Mouse (Mus musculus) testis, adult 2 months (tissue): Measurements from ENCODE around the gene Tctn1. TPM values are rescaled to one million over a fixed set of nuclear protein-coding genes. Genes with fewer than 3 reads are reported as not detected.

Source experiments
- H3K27ac ChIP-seq: fragments of 200-500 bp; 2 replicates; pipeline ENCODE4 v1.5.1; 2012; ENCODE audit warnings: low read depth, low read length; ENCODE audit not compliant: control insufficient read depth, insufficient read depth
- H3K27me3 ChIP-seq: fragments of 200-500 bp; 2 replicates; pipeline ENCODE4 v1.6.1; 2012; ENCODE audit warnings: mild to moderate bottlenecking, low read length, moderate library complexity; ENCODE audit not compliant: control insufficient read depth, insufficient read depth
- H3K36me3 ChIP-seq: fragments of 200-500 bp; 2 replicates; pipeline ENCODE4 v1.6.1; 2012; ENCODE audit warnings: mild to moderate bottlenecking, low read length; ENCODE audit not compliant: control insufficient read depth, insufficient read depth
- H3K4me1 ChIP-seq: fragments of 200-500 bp; 2 replicates; pipeline ENCODE4 v1.6.1; 2012; ENCODE audit warnings: low read length; ENCODE audit not compliant: control insufficient read depth, insufficient read depth
- H3K4me3 ChIP-seq: fragments of 200-500 bp; 2 replicates; pipeline ENCODE4 v1.5.1; 2012; ENCODE audit warnings: low read depth, mild to moderate bottlenecking, low read length, moderate library complexity, mixed read lengths; ENCODE audit not compliant: control insufficient read depth
- CTCF ChIP-seq: fragments of 200-500 bp; IDR thresholded peaks from 2 replicates; pipeline ENCODE4 v1.5.1; 2012; ENCODE audit warnings: low read depth, mild to moderate bottlenecking, inconsistent platforms, low read length, moderate library complexity; ENCODE audit not compliant: control insufficient read depth, insufficient read depth, insufficient replicate concordance
- POLR2A ChIP-seq: fragments of 200-500 bp; IDR thresholded peaks from 2 replicates; pipeline ENCODE4 v1.6.1; 2012; ENCODE audit warnings: low read depth, mild to moderate bottlenecking, inconsistent platforms, low read length, moderate library complexity; ENCODE audit not compliant: control insufficient read depth
- polyA plus RNA-seq: library from polyadenylated mRNA; depleted of rRNA; stranded (reverse); fragments of >200 nt; gene quantifications from 2 replicates; pipeline ENCODE4 v1.2.3, GENCODE M21; 2012; rRNA removed

Tctn1 gene
- 59.8 and 63.3 TPM in 2 replicates for polyA plus RNA-seq

DNA sequence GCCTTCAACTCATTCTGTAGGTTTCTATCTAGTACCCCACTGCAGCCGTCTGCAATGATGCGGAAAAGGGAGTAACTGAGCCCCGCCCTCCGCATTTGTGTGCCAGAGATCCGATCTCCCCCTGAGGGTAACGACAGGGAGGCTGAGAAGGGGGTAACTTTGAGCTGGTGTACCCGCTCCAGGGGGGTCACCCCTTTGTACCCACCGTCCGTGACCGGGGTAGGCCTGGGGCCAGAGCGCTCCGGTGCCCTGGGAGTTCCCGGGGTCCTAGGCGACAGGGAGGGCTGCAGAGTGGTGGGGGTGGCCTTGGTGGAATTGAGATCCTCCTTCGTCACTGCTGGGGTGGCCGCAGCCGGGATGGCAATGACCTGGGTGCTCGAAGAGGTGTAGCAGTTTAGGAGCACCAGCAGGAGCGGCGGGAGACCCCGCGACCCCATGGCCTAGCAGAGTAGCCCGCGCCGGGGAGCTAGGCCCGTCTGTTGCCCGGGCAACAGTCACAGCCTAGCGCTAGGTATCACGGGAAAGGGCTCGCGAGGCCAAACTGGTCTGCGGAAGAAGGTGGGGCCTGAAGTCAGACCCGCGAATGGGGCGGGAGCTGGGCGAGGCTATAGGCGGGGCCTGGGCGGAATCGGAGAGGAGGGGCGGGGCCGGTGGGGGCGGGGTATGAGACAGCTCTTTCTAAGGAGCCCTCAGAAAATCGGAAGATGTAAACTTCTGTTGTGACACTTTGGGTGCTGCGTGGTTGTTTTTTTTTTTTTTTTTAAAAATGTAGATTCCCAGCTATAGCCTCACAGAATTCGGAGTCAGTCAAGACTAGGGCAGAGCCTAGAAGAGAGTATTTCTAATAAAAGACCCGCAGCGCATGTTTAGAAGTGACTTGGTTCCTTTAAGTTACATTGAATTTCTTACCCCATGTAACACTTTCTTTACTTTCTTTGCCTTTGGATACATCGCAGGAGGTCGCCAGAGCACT is at the start of gene Tctn1:
Gene Tctn1 (minus strand): TSS at position 528 of the 973 bp plus-strand sequence.
- no peaks in the 10 kb centered on the region; the same call in none of the 2 replicates for H3K36me3 ChIP-seq
- TF ChIP-seq POLR2A (peak; percentile 70), CTCF (no peak)
- H3K27ac ChIP-seq: peak within 1 kb of the TSS; percentile 79
- peak within 1 kb of the TSS; percentile 91 for H3K4me3 ChIP-seq
- H3K27me3 ChIP-seq: no peaks in the 10 kb centered on the region
- peaks cover 7% of the 10 kb centered on the region for H3K4me1 ChIP-seq

DNA sequence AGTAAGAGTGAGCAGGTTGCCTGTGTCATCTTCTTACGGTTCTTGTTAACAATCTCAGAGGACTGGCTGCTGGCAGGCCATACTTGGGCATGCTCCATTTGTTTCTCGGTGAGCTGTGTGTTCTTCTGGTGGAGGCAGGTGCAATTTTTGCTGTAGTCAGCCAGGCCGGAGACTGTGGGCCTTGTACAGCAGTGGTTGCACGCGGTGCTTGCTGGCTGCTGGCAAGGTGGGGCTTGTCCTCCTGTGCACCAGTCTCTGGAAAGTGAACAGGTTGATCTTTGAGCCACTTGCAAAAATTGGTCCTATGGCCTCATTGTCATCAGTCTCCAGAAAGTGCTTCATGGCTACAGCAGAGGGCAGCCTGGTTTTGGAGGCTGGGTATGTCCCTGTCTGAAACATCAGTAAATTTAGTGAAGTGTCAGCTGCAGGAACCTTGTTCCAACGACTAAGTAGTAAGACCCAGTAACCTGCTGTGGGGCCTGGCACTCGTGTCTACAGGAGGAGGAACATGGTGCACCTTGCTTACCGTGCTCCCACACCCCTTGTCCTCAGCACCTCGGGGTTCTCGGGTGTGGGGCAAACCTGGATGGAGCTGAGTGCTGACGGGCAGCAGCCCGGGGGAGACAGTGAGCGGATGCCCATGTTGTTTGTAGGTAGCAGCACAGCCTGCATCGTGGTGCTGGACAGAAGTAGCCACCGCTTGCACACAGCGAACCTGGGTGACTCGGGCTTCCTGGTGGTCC is 48.9 kb upstream of the Tctn1 start:
- Histone ChIP-seq H3K27me3 (no peaks in the 10 kb centered on the region), H3K27ac (no peak overlapping the region), H3K36me3 (peaks cover 1% of the 10 kb centered on the region), H3K4me1 (peaks cover 4% of the 10 kb centered on the region; the same call in 1 of the 2 replicates), H3K4me3 (no peak overlapping the region)
- TF ChIP-seq POLR2A: no peak
- TF ChIP-seq CTCF: no peak

DNA sequence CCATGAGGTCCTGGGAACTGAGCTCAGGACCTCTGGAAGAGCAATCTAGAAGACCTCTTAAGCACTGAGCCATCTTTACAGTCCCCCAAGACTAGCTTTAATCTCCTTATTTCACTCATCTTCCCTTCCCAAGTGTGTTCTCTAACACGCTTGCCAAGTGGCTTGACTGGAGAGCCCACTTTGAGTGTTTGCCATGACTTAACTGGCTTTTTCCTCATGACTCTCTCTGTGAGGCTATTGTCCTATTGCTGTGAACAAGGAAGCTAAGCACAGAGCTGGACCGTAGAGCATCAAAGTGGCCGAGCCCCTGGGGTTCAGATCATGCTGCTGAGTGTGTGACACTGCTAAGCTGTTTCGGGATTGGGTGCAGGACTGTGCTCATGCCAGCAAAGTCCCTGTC is 48.1 kb upstream of the Tctn1 start:
- Histone ChIP-seq H3K4me3 (no peak overlapping the region), H3K4me1 (peaks cover 4% of the 10 kb centered on the region; the same call in 1 of the 2 replicates), H3K27ac (no peak overlapping the region), H3K36me3 (peaks cover 1% of the 10 kb centered on the region), H3K27me3 (no peaks in the 10 kb centered on the region)
- TF ChIP-seq CTCF (no peak), POLR2A (no peak)

DNA sequence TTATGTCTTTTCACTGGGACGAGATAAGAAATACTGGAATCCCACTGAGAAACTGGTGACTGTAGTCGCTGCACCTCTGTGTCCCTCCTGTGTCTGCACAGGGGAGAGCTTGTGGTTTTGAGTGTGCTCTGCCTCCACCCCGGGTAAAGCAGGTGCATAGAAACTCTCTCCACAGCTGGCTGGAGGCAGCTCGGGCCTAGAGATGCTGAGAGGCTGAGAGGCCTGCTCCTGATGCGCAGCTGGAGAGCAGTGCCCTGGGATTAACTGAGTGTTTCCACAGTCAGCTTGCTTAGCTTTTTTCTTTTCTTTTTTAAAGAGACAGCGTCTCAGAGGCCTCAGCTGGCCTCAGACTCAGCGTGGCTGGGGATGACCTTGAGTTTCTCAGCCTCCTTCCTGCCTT is 47.4 kb upstream of the Tctn1 start:
- Histone ChIP-seq H3K27ac (peak overlapping the region; percentile 43; the same call in 1 of the 2 replicates), H3K4me1 (peaks cover 4% of the 10 kb centered on the region; the same call in 1 of the 2 replicates), H3K4me3 (no peak overlapping the region), H3K27me3 (no peaks in the 10 kb centered on the region), H3K36me3 (peaks cover 1% of the 10 kb centered on the region)
- TF ChIP-seq POLR2A (no peak), CTCF (no peak)

DNA sequence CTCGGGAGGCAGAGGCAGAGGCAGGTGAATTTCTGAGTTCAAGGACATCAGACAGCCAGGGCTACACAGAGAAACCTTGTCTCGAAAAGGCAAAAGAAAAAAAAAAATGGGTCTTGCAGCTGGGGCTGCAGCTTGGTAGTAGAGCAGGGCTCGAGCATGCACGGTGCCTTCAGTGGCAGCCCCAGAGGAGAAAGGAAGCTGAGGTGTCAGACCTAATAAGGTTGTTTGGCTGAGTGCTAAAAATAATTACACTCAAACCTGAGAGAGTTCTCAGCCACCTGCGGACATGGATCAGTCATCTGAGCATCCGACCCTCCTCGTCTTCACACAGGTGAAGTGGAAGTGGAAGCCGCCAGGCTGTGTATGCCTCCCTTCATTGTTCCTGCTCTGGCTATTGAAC is 46.4 kb upstream of the Tctn1 start:
- Histone ChIP-seq H3K4me3 (no peak overlapping the region), H3K36me3 (peaks cover 1% of the 10 kb centered on the region), H3K27ac (no peak overlapping the region), H3K27me3 (no peaks in the 10 kb centered on the region), H3K4me1 (peaks cover 4% of the 10 kb centered on the region; the same call in 1 of the 2 replicates)
- TF ChIP-seq POLR2A (no peak), CTCF (no peak)

DNA sequence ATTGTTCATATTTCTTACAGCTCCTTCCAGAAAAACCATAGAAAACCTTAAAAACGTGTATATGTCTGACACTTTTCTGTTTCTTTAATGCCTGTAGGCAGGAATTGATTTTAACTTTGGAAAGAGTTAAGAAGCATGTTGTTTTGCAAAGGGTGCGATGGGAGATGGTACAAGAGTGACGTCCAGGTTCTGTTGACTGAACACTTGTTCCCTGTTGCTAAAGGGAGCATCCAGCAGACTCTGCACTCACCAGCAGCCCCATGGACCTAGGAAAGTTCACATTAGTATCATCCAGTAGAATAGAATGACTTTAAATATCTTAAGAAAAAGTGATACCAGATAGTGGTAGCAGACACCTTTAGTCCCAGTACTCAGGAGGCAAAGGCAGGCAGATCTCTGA is 42.3 kb upstream of the Tctn1 start:
- Histone ChIP-seq H3K4me3 (no peak overlapping the region), H3K27me3 (no peaks in the 10 kb centered on the region), H3K36me3 (peaks cover 1% of the 10 kb centered on the region), H3K4me1 (peaks cover 4% of the 10 kb centered on the region), H3K27ac (no peak overlapping the region)
- TF ChIP-seq CTCF: no peak
- TF ChIP-seq POLR2A: no peak

DNA sequence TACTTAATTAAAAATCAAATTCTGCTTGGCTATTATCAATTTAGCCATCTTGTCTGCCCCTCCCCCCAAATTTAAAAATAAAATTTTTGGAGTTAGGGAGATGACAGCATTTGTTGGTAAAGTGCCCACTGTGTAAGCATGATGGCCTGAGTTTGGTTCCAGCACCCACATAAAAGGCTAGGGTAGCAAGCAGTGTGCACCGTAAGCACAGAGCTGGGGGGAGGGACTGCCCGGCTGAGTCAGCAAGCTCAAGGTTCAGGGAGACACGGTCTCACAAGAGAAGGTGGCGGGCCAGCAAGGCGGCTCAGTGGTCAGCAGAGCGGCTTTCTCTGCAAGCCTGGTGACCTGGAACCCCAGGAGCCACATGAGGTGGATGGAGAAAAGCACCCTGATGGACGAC is 41.2 kb upstream of the Tctn1 start:
- H3K27ac ChIP-seq: no peak overlapping the region
- H3K27me3 ChIP-seq: no peaks in the 10 kb centered on the region
- H3K36me3 ChIP-seq: no peaks in the 10 kb centered on the region
- no peak overlapping the region for H3K4me3 ChIP-seq
- no peak for TF ChIP-seq CTCF
- TF ChIP-seq POLR2A: no peak
- H3K4me1 ChIP-seq: peaks cover 4% of the 10 kb centered on the region
